In genomic region chr3:31274875-31275274, GRCm38 (mm10) we compare ENCODE assay signal across 23 mouse cellular contexts. TPM values are rescaled to one million over a fixed set of nuclear protein-coding genes. Genes with fewer than 3 reads are reported as not detected.
DNase-seq lines count a peak whose midpoint lies in the region; ATAC-seq and TF ChIP-seq lines count a peak whose summit lies in the region.
"Had no signal": no experiment of that assay in that cellular context is flagged by ENCODE, and none has a peak within 500 bp of the region (broad histone marks: within the 10 kb centered on the region; RNA-seq: fewer than 3 reads in every experiment).

No protein-coding gene starts in this region.

- H3K27me3 ChIP-seq in kidney, postnatal 0 days (ENCODE audit: insufficient read depth, low read length), result no peaks in the 10 kb centered on the region
- H3K27me3 ChIP-seq in kidney, adult 2 months (replicated peaks; ENCODE audit: control insufficient read depth, insufficient read depth, low read length), result no peaks in the 10 kb centered on the region
- H3K27me3 ChIP-seq in Patski, result no peaks in the 10 kb centered on the region
- no peaks in the 10 kb centered on the region for H3K27me3 ChIP-seq in hindbrain, postnatal 0 days (ENCODE audit: insufficient read depth, low read length)
- H3K27me3 ChIP-seq: CH12.LX had no signal

- H3K36me3 ChIP-seq in kidney, postnatal 0 days (ENCODE audit: insufficient read depth, low read length), result no peaks in the 10 kb centered on the region
- H3K36me3 ChIP-seq in kidney, adult 2 months (ENCODE audit: control insufficient read depth, insufficient read depth, low read length), result no peaks in the 10 kb centered on the region
- no peaks in the 10 kb centered on the region for H3K36me3 ChIP-seq in hindbrain, postnatal 0 days (ENCODE audit: insufficient read depth, low read length)
- H3K36me3 ChIP-seq: G1E had no signal

- POLR2A ChIA-PET in Patski (lab: Charles Lee), result interaction anchor here (1.1 to 1.2 kb wide), 2 partner anchors 9 to 12 kb away, joined by 3 to 6 read pairs; no protein-coding TSS in a partner anchor

- H3K4me3 ChIP-seq in kidney, postnatal 0 days (replicated peaks; ENCODE audit: low read depth, low read length), result no peak overlapping the region
- H3K4me3 ChIP-seq in kidney, adult 2 months (ENCODE audit: insufficient read depth, low read depth, low read length), result no peak overlapping the region
- H3K4me3 ChIP-seq in hindbrain, postnatal 0 days (ENCODE audit: low read length), result no peak overlapping the region

- 43% methylated on average over 2 of the region's 2 CpGs for WGBS in kidney, postnatal 0 days
- WGBS in kidney, adult 2 months, result 59% methylated on average over 2 of the region's 2 CpGs
- WGBS in hindbrain, postnatal 0 days, result 67% methylated on average over 2 of the region's 2 CpGs

- in situ Hi-C loops in Patski (cut with MboI; ENCODE audit: low pct_unique_long_range_greater_than_20kb), result no loop called here

- no peak for TF ChIP-seq POLR2A in kidney, adult 2 months (IDR thresholded peaks at IDR 0.05; ENCODE audit: low read depth, low read length)

- H3K4me1 ChIP-seq in kidney, postnatal 0 days (replicated peaks; ENCODE audit: insufficient read depth, low read length), result no peaks in the 10 kb centered on the region
- H3K4me1 ChIP-seq in kidney, adult 2 months (ENCODE audit: control insufficient read depth, insufficient read depth, low read length), result no peaks in the 10 kb centered on the region
- H3K4me1 ChIP-seq in hindbrain, postnatal 0 days (ENCODE audit: insufficient read depth, low read length), result no peaks in the 10 kb centered on the region

- no peak overlapping the region for H3K9ac ChIP-seq in kidney, postnatal 0 days (ENCODE audit: low read depth, low read length)
- H3K9ac ChIP-seq in hindbrain, postnatal 0 days (replicated peaks; ENCODE audit: low read length), result no peak overlapping the region

- CTCF ChIA-PET in Patski (lab: Charles Lee), result interaction anchor here (1.0 to 4.9 kb wide), 4 partner anchors 8 to 55 kb away, joined by 4 to 37 read pairs (median 5); no protein-coding TSS in a partner anchor

- ATAC-seq in kidney, postnatal 0 days (replicated peaks; ENCODE audit: low FRiP score, low read depth), result no peak
- ATAC-seq in Patski, result peak; percentile 52
- no peak for ATAC-seq in hindbrain, postnatal 0 days
- ATAC-seq: activated CD4-positive, CD25-positive, alpha-beta regulatory T cell, adult 4 months; CD4-positive, CD25-positive, alpha-beta regulatory T cell, adult 4 months had no signal

- no peak for TF ChIP-seq CTCF in kidney, postnatal 0 days (IDR thresholded peaks at IDR 0.05; ENCODE audit: low read depth)
- no peak for TF ChIP-seq CTCF in kidney, adult 2 months (conservative IDR thresholded peaks at IDR 0.05; ENCODE audit: insufficient read depth, insufficient read length, low read depth, low read length)
- no peak for TF ChIP-seq CTCF in Patski (IDR thresholded peaks at IDR 0.05)
- TF ChIP-seq CTCF in hindbrain, postnatal 0 days (IDR thresholded peaks at IDR 0.05; ENCODE audit: low read depth), result no peak

- H3K4me2 ChIP-seq in kidney, postnatal 0 days (ENCODE audit: low read length), result no peak overlapping the region
- no peak overlapping the region for H3K4me2 ChIP-seq in hindbrain, postnatal 0 days (ENCODE audit: low read depth, low read length)

- peak; percentile 46 for DNase-seq in heart, adult 11 months
- no peak for DNase-seq in heart, adult 8-10 months (ENCODE audit: low spot score)
- DNase-seq in kidney, postnatal 0 days (ENCODE audit: low spot score), result peak; percentile 49
- no peak for DNase-seq in kidney, adult 2 months
- DNase-seq in NIH3T3 (ENCODE audit: low read depth), result peak; percentile 56
- DNase-seq in Patski (ENCODE audit: low read depth, low spot score), result peak; percentile 55
- DNase-seq in hindbrain, postnatal 0 days (ENCODE audit: low spot score), result no peak
- no peak for DNase-seq in retina, embryonic 14.5 days (ENCODE audit: low spot score)
- DNase-seq: adrenal gland, adult 2 months; adrenal gland, adult 8-10 months; adrenal gland, postnatal 10 days; adrenal gland, postnatal 14 days; adrenal gland, postnatal 25 days; adrenal gland, postnatal 36 days; B cell, adult 2 months; cerebellum, adult 11 months; cerebellum, adult 11-12 months; cerebellum, adult 18-20 months; cerebellum, adult 2 months had no signal

- no peak overlapping the region for H3K27ac ChIP-seq in kidney, postnatal 0 days
- no peak overlapping the region for H3K27ac ChIP-seq in kidney, adult 2 months (ENCODE audit: insufficient read depth, low read depth, low read length)
- H3K27ac ChIP-seq in hindbrain, postnatal 0 days, result no peak overlapping the region

- no peaks in the 10 kb centered on the region for H3K9me3 ChIP-seq in kidney, postnatal 0 days (replicated peaks; ENCODE audit: low read length)
- H3K9me3 ChIP-seq in hindbrain, postnatal 0 days (ENCODE audit: low read length), result no peaks in the 10 kb centered on the region
- H3K9me3 ChIP-seq: G1E had no signal

RNA-seq across cellular contexts. Expression of gene Slc7a14, which starts 35.3 kb away (rescaled TPM):
- under 1 TPM in 3 of 4 experiments, not detected in 1; 0.08 to 0.22 (median 0.09) TPM for total RNA-seq in heart, adult 8-10 months (2022)
- 0.01 and 0.03 TPM in 2 replicates for polyA plus RNA-seq in kidney, postnatal 0 days (2015; fragmentation: Nextera tagmentation; extraction: Ambion mirVana)
- polyA plus RNA-seq in kidney, adult 2 months (2012; rRNA removed), result 0.07 and 0.13 TPM in 2 replicates
- polyA plus RNA-seq in Patski (2021), result 0.05 TPM
- 20.9 and 23.6 TPM in 2 replicates for total RNA-seq in hindbrain, postnatal 0 days (2014; rRNA removed)
- polyA plus RNA-seq in hindbrain, postnatal 0 days (2015; fragmentation: Nextera tagmentation; extraction: Ambion mirVana), result 8.8 and 9.2 TPM in 2 replicates
- total RNA-seq: CH12.LX had no signal
- polyA plus RNA-seq: CD4-positive, CD25-positive, alpha-beta regulatory T cell, adult 4 months; G1E had no signal

Comparison
In these comparisons a context has a peak if more than half of its experiments do, and no peak if none do; other contexts are left out.
1. DNase-seq: peak in heart, adult 11 months (single experiment), kidney, postnatal 0 days (single experiment), NIH3T3 (single experiment) and Patski (single experiment); none in heart, adult 8-10 months (single experiment), kidney, adult 2 months (single experiment), hindbrain, postnatal 0 days (single experiment) and retina, embryonic 14.5 days (single experiment).